Mouse (Mus musculus) kidney, adult 18-20 months (tissue): ENCODE data around the gene Rwdd4a.

Experiments used
- DNase-seq: peaks from one replicate; pipeline ENCODE4 v3.0.0; 2021

Gene Rwdd4a

GRCm38 (mm10) chr8:47533344-47534125 is at the start of gene Rwdd4a, which contains the start of gene Trappc11:
Gene Rwdd4a, plus strand, starts transcription at chr8:47533664.
Gene Trappc11, minus strand, starts transcription at chr8:47533470.
- DNase-seq: peak; percentile 97

- no peak for DNase-seq
These were observed 46.2 kb upstream of the Rwdd4a start for GRCm38 (mm10) chr8:47487231-47487630.

GRCm38 (mm10) chr8:47493106-47493505 is 40.4 kb upstream of the Rwdd4a start:
- DNase-seq: no peak

- no peak for DNase-seq
These were observed 38.8 kb upstream of the Rwdd4a start for GRCm38 (mm10) chr8:47494602-47495153.

GRCm38 (mm10) chr8:47495428-47495827 is 38.0 kb upstream of the Rwdd4a start:
- DNase-seq: no peak

GRCm38 (mm10) chr8:47501994-47502393 is 31.5 kb upstream of the Rwdd4a start:
- no peak for DNase-seq

- no peak for DNase-seq
These were observed 30.9 kb upstream of the Rwdd4a start for GRCm38 (mm10) chr8:47502546-47502945.

GRCm38 (mm10) chr8:47505431-47505830 is 28.0 kb upstream of the Rwdd4a start:
- DNase-seq: no peak

GRCm38 (mm10) chr8:47510930-47511329 is 22.5 kb upstream of the Rwdd4a start:
- no peak for DNase-seq

- no peak for DNase-seq
These were observed 19.9 kb upstream of the Rwdd4a start for GRCm38 (mm10) chr8:47513601-47514000.

- no peak for DNase-seq
These were observed 5.4 kb upstream of the Rwdd4a start for GRCm38 (mm10) chr8:47528094-47528493.

GRCm38 (mm10) chr8:47538323-47538722 is 4.9 kb downstream of the Rwdd4a start:
- DNase-seq: peak; percentile 14

GRCm38 (mm10) chr8:47542746-47543145 is 9.3 kb downstream of the Rwdd4a start:
- no peak for DNase-seq

- DNase-seq: no peak
These were observed 10.6 kb downstream of the Rwdd4a start for GRCm38 (mm10) chr8:47544094-47544493.

GRCm38 (mm10) chr8:47547102-47547501 is 13.6 kb downstream of the Rwdd4a start:
- no peak for DNase-seq

GRCm38 (mm10) chr8:47553613-47554012 is 20.1 kb downstream of the Rwdd4a start:
- DNase-seq: peak; percentile 13

- no peak for DNase-seq
These were observed 23.0 kb downstream of the Rwdd4a start for GRCm38 (mm10) chr8:47556446-47556845.

GRCm38 (mm10) chr8:47558274-47558673 is 24.8 kb downstream of the Rwdd4a start:
- no peak for DNase-seq

GRCm38 (mm10) chr8:47560801-47561200 is 27.3 kb downstream of the Rwdd4a start:
- no peak for DNase-seq

GRCm38 (mm10) chr8:47566551-47566950 is 33.1 kb downstream of the Rwdd4a start:
- no peak for DNase-seq

GRCm38 (mm10) chr8:47568098-47568497 is 34.6 kb downstream of the Rwdd4a start:
- DNase-seq: no peak

- DNase-seq: no peak
These were observed 36.7 kb downstream of the Rwdd4a start for GRCm38 (mm10) chr8:47570161-47570560.

- DNase-seq: no peak
These were observed 40.0 kb downstream of the Rwdd4a start for GRCm38 (mm10) chr8:47573482-47573881.

- DNase-seq: no peak
These were observed 48.0 kb downstream of the Rwdd4a start for GRCm38 (mm10) chr8:47581454-47581853.

- no peak for DNase-seq
These were observed 55.2 kb downstream of the Rwdd4a start for GRCm38 (mm10) chr8:47588616-47589015.
